Mouse (Mus musculus): ENCODE data around the gene Rdh16f2. TPM values are rescaled to one million over a fixed set of nuclear protein-coding genes. Genes with fewer than 3 reads are reported as not detected.
"Not testable (repeated sequence)": the region's sequence is repeated elsewhere in the genome, so short reads cannot be mapped to it uniquely, and the experiment has no call there.

Rdh16f2 gene
- polyA plus RNA-seq, 1 experiment from 2014 or later, result not detected

DNA sequence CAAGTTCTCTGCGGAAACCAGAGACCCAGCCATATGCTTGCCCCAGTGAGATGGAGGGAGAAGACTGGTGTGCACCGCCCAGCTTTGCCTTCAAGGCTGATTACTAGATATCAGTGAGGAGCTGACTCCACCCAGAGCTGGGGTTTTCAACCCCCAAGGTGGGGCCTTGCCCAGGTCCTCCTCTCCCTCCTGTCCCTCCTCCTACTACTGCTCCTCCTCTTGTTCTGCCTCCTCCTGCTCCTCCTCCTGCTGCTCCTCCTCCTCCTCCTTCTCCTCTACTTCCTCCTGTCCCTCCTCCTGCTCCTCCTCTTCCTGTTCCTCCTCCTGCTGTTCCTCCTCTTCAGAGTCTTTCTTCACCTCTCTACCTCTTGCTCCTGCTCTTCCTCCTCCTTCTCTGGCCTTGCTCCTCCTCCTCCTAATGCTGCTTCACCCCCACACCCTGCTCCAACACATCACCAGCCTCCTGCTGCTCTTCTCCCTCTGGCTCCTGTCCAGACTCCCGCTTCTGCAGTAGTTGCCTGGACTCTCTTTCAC lies 12.9 kb downstream of the Rdh16f2 start:
- H3K36me3 ChIP-seq (ENCODE audit: control insufficient read depth, insufficient read depth, low read length), result no peaks in the 10 kb centered on the region
- no peaks in the 10 kb centered on the region for H3K4me1 ChIP-seq (ENCODE audit: control insufficient read depth, insufficient read depth, low read length)
- no peak overlapping the region for H3K27ac ChIP-seq (ENCODE audit: low read depth, low read length)
- WGBS, result 87% methylated on average over 3 of the region's 3 CpGs
- H3K4me2 ChIP-seq (ENCODE audit: low read depth, low read length), result no peak overlapping the region
- H3K9me3 ChIP-seq (ENCODE audit: control insufficient read depth, low read length), result no peaks in the 10 kb centered on the region
- ATAC-seq (ENCODE audit: low read depth), result no peak
- H3K9ac ChIP-seq (replicated peaks; ENCODE audit: low read depth, low read length), result no peak overlapping the region
- H3K4me3 ChIP-seq (ENCODE audit: low read depth, low read length), result no peak overlapping the region
- no peaks in the 10 kb centered on the region for H3K27me3 ChIP-seq (ENCODE audit: control insufficient read depth, insufficient read depth, low read length)

DNA sequence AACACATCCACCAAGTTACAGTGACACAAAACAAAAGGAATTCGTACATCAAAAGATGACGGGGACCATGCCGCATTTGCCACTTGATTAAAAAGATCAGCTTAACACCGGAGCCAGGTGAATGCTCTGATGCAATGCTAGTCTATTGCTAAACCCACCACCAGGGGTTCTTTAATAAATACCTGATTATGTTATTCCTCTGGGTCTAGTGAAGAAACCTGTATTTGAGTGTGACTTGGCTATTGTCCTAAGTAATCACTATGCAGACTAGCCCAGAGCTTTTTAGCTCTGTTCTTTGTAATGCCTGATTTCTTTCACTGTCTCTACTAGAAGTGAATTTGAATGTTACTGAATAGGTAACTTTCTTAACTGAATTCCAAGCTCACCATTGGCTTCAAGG lies 14.8 kb downstream of the Rdh16f2 start:
- Histone ChIP-seq H3K27me3 (ENCODE audit: control insufficient read depth, insufficient read depth, low read length) (no peaks in the 10 kb centered on the region), H3K4me2 (ENCODE audit: low read depth, low read length) (no peak overlapping the region), H3K4me3 (ENCODE audit: low read depth, low read length) (no peak overlapping the region), H3K9me3 (ENCODE audit: control insufficient read depth, low read length) (no peaks in the 10 kb centered on the region), H3K27ac (ENCODE audit: low read depth, low read length) (no peak overlapping the region), H3K4me1 (ENCODE audit: control insufficient read depth, insufficient read depth, low read length) (no peaks in the 10 kb centered on the region), H3K36me3 (ENCODE audit: control insufficient read depth, insufficient read depth, low read length) (no peaks in the 10 kb centered on the region), H3K9ac (replicated peaks; ENCODE audit: low read depth, low read length) (no peak overlapping the region)
- ATAC-seq (ENCODE audit: low read depth), result no peak
- 91% methylated on average over 4 of the region's 4 CpGs for WGBS

DNA sequence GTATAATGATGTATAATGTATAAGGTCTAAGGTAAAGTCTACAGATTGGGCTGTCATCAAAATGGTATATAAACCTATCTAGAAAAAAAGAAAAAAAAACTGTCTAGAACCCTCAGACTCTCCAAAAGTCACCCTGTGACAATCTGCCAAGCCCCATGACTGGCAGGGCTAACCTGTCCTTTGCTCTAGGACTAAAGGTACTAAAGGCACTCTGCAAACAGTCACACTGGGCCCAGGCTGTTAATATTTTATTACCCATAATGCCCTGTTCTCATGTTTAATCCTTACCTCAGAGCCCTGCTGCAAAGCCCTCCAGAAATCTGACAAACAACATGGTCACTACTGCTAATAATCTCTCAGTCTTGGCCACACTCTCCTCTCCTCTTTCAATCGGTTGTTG lies 20.3 kb downstream of the Rdh16f2 start:
- Histone ChIP-seq H3K4me2 (ENCODE audit: low read depth, low read length) (no peak overlapping the region), H3K4me1 (ENCODE audit: control insufficient read depth, insufficient read depth, low read length) (no peaks in the 10 kb centered on the region), H3K4me3 (ENCODE audit: low read depth, low read length) (no peak overlapping the region), H3K9me3 (ENCODE audit: control insufficient read depth, low read length) (no peaks in the 10 kb centered on the region), H3K9ac (replicated peaks; ENCODE audit: low read depth, low read length) (no peak overlapping the region), H3K27me3 (ENCODE audit: control insufficient read depth, insufficient read depth, low read length) (no peaks in the 10 kb centered on the region), H3K27ac (ENCODE audit: low read depth, low read length) (no peak overlapping the region), H3K36me3 (ENCODE audit: control insufficient read depth, insufficient read depth, low read length) (no peaks in the 10 kb centered on the region)
- no peak for ATAC-seq (ENCODE audit: low read depth)
- WGBS, result 60% methylated on average over 1 of the region's 1 CpGs

DNA sequence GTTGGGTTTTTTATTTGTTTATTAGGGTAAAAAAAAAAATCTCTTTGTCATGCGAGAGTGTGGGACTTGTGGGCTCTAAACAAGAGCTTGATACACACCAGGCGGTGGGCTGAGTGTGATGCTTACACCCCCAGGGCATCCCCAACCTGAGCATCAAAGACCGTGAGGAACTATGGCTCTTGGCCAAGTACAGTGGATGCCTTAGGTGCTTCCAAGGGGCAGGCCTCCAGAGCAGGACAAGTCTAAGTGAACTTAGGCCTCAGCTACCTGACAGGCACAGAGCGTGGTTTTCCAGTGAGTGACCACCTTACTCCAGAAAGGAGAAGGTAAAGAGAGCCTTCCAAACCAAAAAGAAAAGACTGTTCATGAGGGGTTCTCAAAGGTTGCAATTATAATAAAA lies 20.7 kb downstream of the Rdh16f2 start:
- Histone ChIP-seq H3K4me3 (ENCODE audit: low read depth, low read length) (no peak overlapping the region), H3K27ac (ENCODE audit: low read depth, low read length) (no peak overlapping the region), H3K4me2 (ENCODE audit: low read depth, low read length) (no peak overlapping the region), H3K27me3 (ENCODE audit: control insufficient read depth, insufficient read depth, low read length) (no peaks in the 10 kb centered on the region), H3K36me3 (ENCODE audit: control insufficient read depth, insufficient read depth, low read length) (no peaks in the 10 kb centered on the region), H3K9ac (replicated peaks; ENCODE audit: low read depth, low read length) (no peak overlapping the region), H3K4me1 (ENCODE audit: control insufficient read depth, insufficient read depth, low read length) (no peaks in the 10 kb centered on the region), H3K9me3 (ENCODE audit: control insufficient read depth, low read length) (no peaks in the 10 kb centered on the region)
- WGBS, result 81% methylated on average over 4 of the region's 4 CpGs
- no peak for ATAC-seq (ENCODE audit: low read depth)

DNA sequence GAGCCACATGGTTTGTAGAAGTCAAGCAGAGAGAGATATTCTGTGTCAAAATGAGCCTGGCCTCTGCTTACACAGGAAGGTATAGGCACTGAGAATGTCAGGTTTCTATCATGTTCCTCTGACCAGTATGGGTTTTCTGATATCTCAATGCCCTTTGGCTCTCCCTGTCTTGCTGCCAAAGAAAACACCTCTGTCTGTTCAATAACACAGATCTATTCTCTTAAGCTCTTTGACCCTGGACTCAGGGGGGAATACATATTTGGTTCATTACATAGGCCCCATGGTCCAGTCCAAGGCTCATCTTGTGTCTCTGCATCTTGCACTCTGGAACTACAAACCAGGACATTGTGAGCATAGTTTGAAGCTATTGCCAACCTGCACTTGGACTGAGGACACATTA lies 22.3 kb downstream of the Rdh16f2 start, which contains the start of gene Rdh7:
Gene Rdh7, minus strand, starts transcription at position 213 of the 400 bp plus-strand sequence.
- Histone ChIP-seq H3K27ac (ENCODE audit: low read depth, low read length) (no peak within 1 kb of the TSS), H3K4me1 (ENCODE audit: control insufficient read depth, insufficient read depth, low read length) (no peaks in the 10 kb centered on the region), H3K9ac (replicated peaks; ENCODE audit: low read depth, low read length) (no peak within 1 kb of the TSS), H3K9me3 (ENCODE audit: control insufficient read depth, low read length) (no peaks in the 10 kb centered on the region), H3K4me2 (ENCODE audit: low read depth, low read length) (no peak within 1 kb of the TSS), H3K27me3 (ENCODE audit: control insufficient read depth, insufficient read depth, low read length) (no peaks in the 10 kb centered on the region), H3K36me3 (ENCODE audit: control insufficient read depth, insufficient read depth, low read length) (no peaks in the 10 kb centered on the region), H3K4me3 (ENCODE audit: low read depth, low read length) (no peak within 1 kb of the TSS)
- ATAC-seq (ENCODE audit: low read depth), result no peak

DNA sequence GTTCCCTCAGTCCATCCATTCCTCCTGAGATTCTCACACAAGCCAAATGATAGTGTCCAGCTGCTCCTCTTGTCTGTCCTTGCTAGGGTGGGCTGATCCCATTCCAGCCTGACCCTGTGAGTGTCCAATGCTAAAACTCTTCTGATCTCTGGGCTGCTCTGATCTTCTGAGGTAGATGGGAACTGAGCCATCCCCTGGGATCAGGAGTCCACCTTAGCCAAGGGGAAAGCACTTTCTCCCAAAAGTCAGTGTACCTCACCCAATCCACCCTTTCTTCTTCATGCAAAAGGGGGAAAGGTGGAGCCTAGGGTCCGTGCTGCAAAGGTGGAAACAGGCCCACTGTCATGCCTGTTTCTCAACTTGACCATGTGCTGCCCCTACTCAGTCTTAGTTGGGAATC lies 25.2 kb downstream of the Rdh16f2 start:
- no peak overlapping the region for H3K27ac ChIP-seq (ENCODE audit: low read depth, low read length)
- H3K4me2 ChIP-seq (ENCODE audit: low read depth, low read length), result no peak overlapping the region
- H3K4me1 ChIP-seq (ENCODE audit: control insufficient read depth, insufficient read depth, low read length), result no peaks in the 10 kb centered on the region
- no peaks in the 10 kb centered on the region for H3K27me3 ChIP-seq (ENCODE audit: control insufficient read depth, insufficient read depth, low read length)
- no peaks in the 10 kb centered on the region for H3K36me3 ChIP-seq (ENCODE audit: control insufficient read depth, insufficient read depth, low read length)
- H3K4me3 ChIP-seq (ENCODE audit: low read depth, low read length), result no peak overlapping the region
- ATAC-seq (ENCODE audit: low read depth), result no peak
- no peaks in the 10 kb centered on the region for H3K9me3 ChIP-seq (ENCODE audit: control insufficient read depth, low read length)
- 88% methylated on average over 1 of the region's 1 CpGs for WGBS
- H3K9ac ChIP-seq (replicated peaks; ENCODE audit: low read depth, low read length), result no peak overlapping the region

DNA sequence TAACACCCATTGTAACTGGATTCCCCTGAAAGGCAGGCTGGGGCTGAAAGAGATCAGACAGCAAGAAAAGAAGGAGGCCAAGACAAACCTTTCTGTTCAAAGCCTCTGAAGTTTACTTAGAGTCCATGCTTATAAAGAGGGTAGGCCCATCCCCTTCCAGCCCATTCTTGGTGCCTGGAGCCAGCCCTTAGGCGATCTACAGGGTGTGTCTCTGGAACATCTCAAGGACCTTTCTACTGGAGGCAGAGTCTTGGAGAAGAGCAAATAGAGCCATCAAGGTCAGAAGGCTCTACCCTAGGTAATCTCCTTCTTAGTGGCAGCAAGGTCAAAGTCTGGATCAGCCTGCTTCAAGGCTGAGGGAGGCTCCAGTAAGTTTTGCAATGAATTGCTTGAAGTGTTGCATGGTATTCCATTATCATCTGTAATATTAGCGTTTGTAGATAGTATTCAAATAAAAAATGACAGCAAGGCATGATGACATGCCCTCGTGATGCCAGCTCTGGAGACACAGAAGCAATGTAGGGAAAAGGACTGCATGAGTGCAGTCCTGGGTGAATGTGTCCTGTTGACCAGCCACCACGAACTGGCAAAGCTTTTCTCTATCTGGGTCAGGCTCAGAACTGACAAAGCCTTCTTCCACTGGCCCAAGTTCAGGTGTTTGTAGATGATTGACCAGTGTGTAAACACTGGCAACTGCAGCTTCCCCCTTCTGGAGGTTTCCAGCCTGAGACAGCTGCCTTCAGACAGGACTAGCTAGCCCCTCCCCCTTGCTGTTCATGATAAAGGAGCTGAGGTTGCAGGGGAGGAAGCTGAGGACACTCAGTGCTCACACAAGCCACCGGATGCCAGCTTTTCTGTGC lies 27.1 kb downstream of the Rdh16f2 start:
- 68% methylated on average over 5 of the region's 5 CpGs for WGBS
- not testable (repeated sequence) for ATAC-seq (ENCODE audit: low read depth); H3K27ac ChIP-seq (ENCODE audit: low read depth, low read length); H3K4me1 ChIP-seq (ENCODE audit: control insufficient read depth, insufficient read depth, low read length); H3K36me3 ChIP-seq (ENCODE audit: control insufficient read depth, insufficient read depth, low read length); H3K9me3 ChIP-seq (ENCODE audit: control insufficient read depth, low read length); H3K27me3 ChIP-seq (ENCODE audit: control insufficient read depth, insufficient read depth, low read length); H3K9ac ChIP-seq (replicated peaks; ENCODE audit: low read depth, low read length); H3K4me3 ChIP-seq (ENCODE audit: low read depth, low read length); H3K4me2 ChIP-seq (ENCODE audit: low read depth, low read length)

DNA sequence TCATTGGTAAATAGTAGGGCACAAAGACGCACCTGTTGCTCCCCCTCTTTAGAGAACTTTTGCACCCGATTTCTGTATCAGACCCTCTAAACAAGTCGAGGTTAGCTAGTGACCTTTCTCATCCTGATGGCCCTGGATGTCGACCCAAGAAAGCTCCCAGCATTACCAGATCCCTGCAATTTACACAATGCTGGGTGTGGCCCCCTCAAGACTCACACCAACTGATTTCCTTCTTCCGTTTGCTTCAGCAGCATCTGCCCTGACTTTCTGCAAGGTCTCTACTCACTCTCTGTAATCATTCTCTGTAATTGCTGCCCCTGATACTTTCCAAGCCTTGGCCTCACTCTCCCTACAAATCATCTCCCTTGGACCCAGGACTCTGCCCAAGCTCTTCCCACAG lies 30.4 kb downstream of the Rdh16f2 start:
- Histone ChIP-seq H3K9me3 (ENCODE audit: control insufficient read depth, low read length) (no peaks in the 10 kb centered on the region), H3K27ac (ENCODE audit: low read depth, low read length) (no peak overlapping the region), H3K36me3 (ENCODE audit: control insufficient read depth, insufficient read depth, low read length) (no peaks in the 10 kb centered on the region), H3K9ac (replicated peaks; ENCODE audit: low read depth, low read length) (no peak overlapping the region), H3K27me3 (ENCODE audit: control insufficient read depth, insufficient read depth, low read length) (no peaks in the 10 kb centered on the region), H3K4me1 (ENCODE audit: control insufficient read depth, insufficient read depth, low read length) (no peaks in the 10 kb centered on the region), H3K4me3 (ENCODE audit: low read depth, low read length) (no peak overlapping the region), H3K4me2 (ENCODE audit: low read depth, low read length) (no peak overlapping the region)
- no peak for ATAC-seq (ENCODE audit: low read depth)
- 75% methylated on average over 5 of the region's 5 CpGs for WGBS

DNA sequence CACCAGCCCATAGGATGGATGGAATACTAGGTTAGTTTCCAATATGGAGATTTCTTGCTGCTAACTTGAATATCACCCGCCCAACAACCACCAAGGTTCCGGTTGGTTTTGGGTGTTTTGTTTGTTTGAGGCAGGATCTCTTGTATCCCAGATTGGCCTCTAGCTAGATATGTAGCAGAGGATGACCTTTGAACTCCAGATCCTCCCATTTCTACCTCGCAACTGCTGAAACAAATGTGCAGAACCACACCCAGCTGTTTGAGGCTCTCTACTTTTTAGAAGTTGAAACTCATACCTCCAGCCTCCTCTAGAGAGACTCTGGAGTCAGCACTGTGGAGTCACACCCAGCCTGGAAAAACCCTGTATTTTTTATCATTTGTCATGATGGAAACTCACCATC lies 31.2 kb downstream of the Rdh16f2 start:
- H3K9me3 ChIP-seq (ENCODE audit: control insufficient read depth, low read length), result no peaks in the 10 kb centered on the region
- no peak overlapping the region for H3K4me2 ChIP-seq (ENCODE audit: low read depth, low read length)
- WGBS, result 91% methylated on average over 3 of the region's 3 CpGs
- no peak for ATAC-seq (ENCODE audit: low read depth)
- no peaks in the 10 kb centered on the region for H3K36me3 ChIP-seq (ENCODE audit: control insufficient read depth, insufficient read depth, low read length)
- H3K9ac ChIP-seq (replicated peaks; ENCODE audit: low read depth, low read length), result no peak overlapping the region
- no peaks in the 10 kb centered on the region for H3K27me3 ChIP-seq (ENCODE audit: control insufficient read depth, insufficient read depth, low read length)
- H3K4me1 ChIP-seq (ENCODE audit: control insufficient read depth, insufficient read depth, low read length), result no peaks in the 10 kb centered on the region
- no peak overlapping the region for H3K27ac ChIP-seq (ENCODE audit: low read depth, low read length)
- H3K4me3 ChIP-seq (ENCODE audit: low read depth, low read length), result no peak overlapping the region

Data from neural tube, embryonic 14.5 days (tissue).